Mouse (Mus musculus) testis, adult 2 months (tissue): ENCODE measurements around the gene 1700028J19Rik.

Experiments
- CTCF ChIP-seq: fragments of 200-500 bp; IDR thresholded peaks from 2 replicates; pipeline ENCODE4 v1.5.1; 2012; ENCODE audit warnings: low read depth, mild to moderate bottlenecking, inconsistent platforms, low read length, moderate library complexity; ENCODE audit not compliant: control insufficient read depth, insufficient read depth, insufficient replicate concordance
- POLR2A ChIP-seq: fragments of 200-500 bp; IDR thresholded peaks from 2 replicates; pipeline ENCODE4 v1.6.1; 2012; ENCODE audit warnings: low read depth, mild to moderate bottlenecking, inconsistent platforms, low read length, moderate library complexity; ENCODE audit not compliant: control insufficient read depth

DNA sequence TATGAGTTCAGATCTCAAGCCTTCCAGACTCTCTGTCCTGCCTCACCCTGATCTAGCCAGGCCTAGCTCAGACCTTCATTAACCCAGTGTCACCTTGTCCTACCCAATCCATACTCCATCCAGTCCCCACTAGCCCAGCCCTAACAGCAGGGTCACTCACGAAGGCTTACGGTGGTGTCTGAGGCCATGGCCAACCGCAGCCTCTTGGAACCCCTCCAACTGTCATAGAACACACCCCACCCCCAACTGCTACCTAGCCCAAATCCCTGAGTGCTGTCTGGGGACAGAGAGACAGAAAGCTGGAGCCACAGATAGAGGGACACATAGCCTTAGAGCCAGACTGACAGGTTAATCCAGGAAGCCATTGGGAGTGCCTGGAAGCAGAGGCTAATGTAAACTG, 10.6 kb downstream of the 1700028J19Rik start, which contains the start of gene Gm36864:
- TF ChIP-seq POLR2A (peak; percentile 81; the same call in 1 of the 2 replicates), CTCF (no peak)
